Mouse (Mus musculus) neural tube, embryonic 14.5 days (tissue): ENCODE measurements at regions not wholly inside any gene's neighbourhood (a gene's known extent, or its start where the extent isn't known, plus 50 kb on each side); places are given as distances from the start of the nearest gene placed in this dataset.
"Not testable (repeated sequence)": the region's sequence is repeated elsewhere in the genome, so short reads cannot be mapped to it uniquely, and the experiment has no call there.

Source experiments
- ATAC-seq: fragments of 200-750 bp; cut with Nextera tagmentation; 2 replicates; pipeline ENCODE4 v1.8.0; 2017; ENCODE audit warnings: low read depth, mild to moderate bottlenecking, moderate TSS enrichment, moderate library complexity
- H3K27ac ChIP-seq: fragments of 300-500 bp; sonication (generic); 2 replicates; pipeline ENCODE4 v1.5.1; 2014; ENCODE audit warnings: low read depth, mild to moderate bottlenecking, control low read depth, low read length, moderate library complexity, mixed read lengths
- H3K27me3 ChIP-seq: fragments of 300-500 bp; sonication (generic); 2 replicates; pipeline ENCODE4 v1.6.1; 2014; ENCODE audit warnings: low read length; ENCODE audit not compliant: control insufficient read depth, insufficient read depth
- H3K36me3 ChIP-seq: fragments of 300-500 bp; sonication (generic); 2 replicates; pipeline ENCODE4 v1.6.1; 2014; ENCODE audit warnings: low read length, mixed read lengths; ENCODE audit not compliant: control insufficient read depth, insufficient read depth
- H3K4me1 ChIP-seq: fragments of 300-500 bp; sonication (generic); 2 replicates; pipeline ENCODE4 v1.6.1; 2014; ENCODE audit warnings: low read length; ENCODE audit not compliant: control insufficient read depth, insufficient read depth
- H3K4me2 ChIP-seq: fragments of 300-500 bp; sonication (generic); 2 replicates; pipeline ENCODE4 v1.6.1; 2014; ENCODE audit warnings: mild to moderate bottlenecking, low read depth, low read length, control low read depth
- H3K4me3 ChIP-seq: fragments of 300-500 bp; sonication (generic); 2 replicates; pipeline ENCODE4 v1.5.1; 2014; ENCODE audit warnings: low read depth, low read length, control low read depth, mixed read lengths
- H3K9ac ChIP-seq: fragments of 300-500 bp; sonication (generic); replicated peaks from 2 replicates; pipeline ENCODE4 v1.6.1; 2014; ENCODE audit warnings: low read depth, mild to moderate bottlenecking, control low read depth, low read length, mixed read lengths
- H3K9me3 ChIP-seq: fragments of 300-500 bp; sonication (generic); 2 replicates; pipeline ENCODE4 v1.6.1; 2016; ENCODE audit warnings: low read length; ENCODE audit not compliant: control insufficient read depth
- WGBS: fragments of 180-500 bp; shearing (Covaris S2); extraction: QIAGEN DNeasy Blood & Tissue Kit; methylation state at CpG from one replicate; pipeline ENCODE4 v1.1.7; 2014; 5-methylcytosine and 5-hydroxymethylcytosine counted together

DNA sequence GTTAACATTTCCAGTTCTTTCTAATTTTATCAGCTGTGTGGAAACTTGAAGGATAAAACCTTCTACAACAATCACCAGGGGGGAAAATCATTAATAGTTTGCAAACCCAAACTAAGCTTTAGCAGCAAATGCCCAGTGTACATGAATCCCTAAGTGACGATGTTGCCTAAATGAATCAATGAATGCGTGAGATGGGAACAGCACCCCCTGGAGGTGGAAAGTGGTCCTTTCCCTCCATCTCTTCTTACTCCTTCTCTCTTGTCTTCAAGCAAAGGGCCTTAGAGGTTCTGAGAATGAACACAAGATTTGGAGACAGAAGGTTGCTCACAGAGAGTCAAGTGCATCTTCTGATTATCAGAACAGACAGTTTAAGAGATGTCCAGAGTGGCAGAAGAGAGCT is 129.1 kb upstream of the Daam1 start:
- 83% methylated on average over 2 of the region's 2 CpGs for WGBS
- H3K9ac ChIP-seq, result no peak overlapping the region
- no peak for ATAC-seq
- H3K36me3 ChIP-seq, result no peaks in the 10 kb centered on the region
- no peak overlapping the region for H3K4me2 ChIP-seq
- H3K27me3 ChIP-seq, result no peaks in the 10 kb centered on the region
- H3K4me3 ChIP-seq, result no peak overlapping the region
- H3K9me3 ChIP-seq, result no peaks in the 10 kb centered on the region
- no peak overlapping the region for H3K27ac ChIP-seq
- H3K4me1 ChIP-seq, result no peaks in the 10 kb centered on the region

DNA sequence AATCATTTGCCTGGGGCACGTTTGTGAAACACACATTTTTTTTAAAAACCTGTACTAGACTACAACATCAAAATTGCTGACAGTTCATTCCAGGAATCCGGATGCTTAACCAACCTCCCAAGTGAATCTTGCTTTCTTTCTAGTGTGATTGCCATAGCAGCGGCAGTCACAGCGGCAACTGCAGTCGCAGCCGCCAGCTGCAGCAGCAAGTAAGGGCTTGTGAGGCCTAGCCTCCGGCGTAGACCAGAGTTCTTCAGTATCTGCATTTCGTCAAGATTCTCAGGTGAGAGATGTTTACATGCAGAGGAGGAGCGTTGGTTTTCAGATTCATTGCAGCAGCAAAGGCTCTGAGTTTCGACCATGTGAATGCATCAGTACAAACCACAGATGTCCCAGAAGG is 128.7 kb upstream of the Daam1 start:
- WGBS, result 87% methylated on average over 11 of the region's 11 CpGs
- H3K9me3 ChIP-seq, result no peaks in the 10 kb centered on the region
- no peak overlapping the region for H3K4me3 ChIP-seq
- H3K36me3 ChIP-seq, result no peaks in the 10 kb centered on the region
- H3K4me2 ChIP-seq, result no peak overlapping the region
- H3K27ac ChIP-seq, result no peak overlapping the region
- no peaks in the 10 kb centered on the region for H3K27me3 ChIP-seq
- H3K9ac ChIP-seq, result no peak overlapping the region
- no peaks in the 10 kb centered on the region for H3K4me1 ChIP-seq
- ATAC-seq, result no peak

DNA sequence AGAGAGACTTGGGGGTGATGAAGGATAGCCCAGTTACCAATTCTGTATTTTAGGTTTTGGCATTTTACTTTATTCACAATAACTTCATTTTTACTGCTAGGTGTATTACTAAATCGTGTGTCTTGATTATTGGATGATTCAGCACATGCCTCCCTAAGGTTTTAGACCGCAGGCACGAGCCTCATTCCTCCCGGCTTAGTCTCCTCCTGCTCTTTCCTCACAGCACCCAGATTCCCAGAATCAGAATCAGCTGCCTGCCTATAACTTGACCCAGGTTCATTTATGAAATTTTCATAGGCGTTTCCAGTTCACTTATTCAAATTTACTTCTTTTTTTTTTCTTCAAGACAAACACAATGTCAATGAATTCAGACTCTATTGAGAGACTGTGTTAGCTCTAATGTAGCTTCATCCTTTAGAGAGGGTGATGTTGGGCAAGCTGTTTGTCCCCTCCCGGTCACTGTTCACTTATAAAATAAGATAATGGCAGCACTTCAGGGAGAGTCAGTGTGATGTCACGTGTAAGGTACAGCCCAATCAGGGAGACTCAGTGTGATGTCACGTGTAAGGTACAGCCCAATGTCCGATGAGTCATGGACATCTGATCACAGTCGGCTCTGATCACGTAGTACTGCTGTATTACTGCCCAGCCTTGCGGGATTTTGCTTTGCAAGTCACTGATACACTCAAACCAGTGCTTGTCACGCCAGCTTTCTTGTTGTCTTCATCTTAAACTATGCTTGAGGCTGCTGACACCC is 127.6 kb upstream of the Daam1 start:
- no peak overlapping the region for H3K9ac ChIP-seq
- no peaks in the 10 kb centered on the region for H3K36me3 ChIP-seq
- 85% methylated on average over 13 of the region's 13 CpGs for whole genome bisulfite sequencing
- no peak overlapping the region for H3K4me2 ChIP-seq
- H3K27ac ChIP-seq, result no peak overlapping the region
- no peaks in the 10 kb centered on the region for H3K9me3 ChIP-seq
- H3K27me3 ChIP-seq, result no peaks in the 10 kb centered on the region
- H3K4me3 ChIP-seq, result no peak overlapping the region
- no peak for ATAC-seq
- no peaks in the 10 kb centered on the region for H3K4me1 ChIP-seq

DNA sequence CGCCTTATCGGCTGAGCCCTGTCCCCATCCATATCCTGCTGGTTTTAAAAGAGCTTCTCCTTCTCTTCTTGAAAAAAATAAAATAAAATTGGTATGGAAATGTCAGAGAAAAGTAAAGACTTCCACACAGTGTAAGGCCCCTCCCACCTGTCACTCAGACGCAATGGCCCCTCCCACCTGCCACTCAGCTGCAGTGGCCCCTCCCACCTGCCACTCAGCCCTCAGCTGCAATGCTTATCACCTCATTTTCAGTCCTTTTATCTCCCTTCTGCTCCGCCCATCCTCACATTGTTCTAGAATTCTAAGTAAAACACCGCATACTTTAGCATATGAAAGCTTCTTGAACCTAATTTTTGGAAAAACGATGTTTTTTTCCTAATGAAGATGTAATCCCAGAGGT is 126.4 kb upstream of the Daam1 start:
- no peaks in the 10 kb centered on the region for H3K27me3 ChIP-seq
- H3K9ac ChIP-seq, result no peak overlapping the region
- H3K9me3 ChIP-seq, result no peaks in the 10 kb centered on the region
- no peaks in the 10 kb centered on the region for H3K36me3 ChIP-seq
- ATAC-seq, result no peak
- no peak overlapping the region for H3K4me3 ChIP-seq
- H3K4me2 ChIP-seq, result no peak overlapping the region
- WGBS, result 84% methylated on average over 6 of the region's 6 CpGs
- H3K4me1 ChIP-seq, result no peaks in the 10 kb centered on the region
- no peak overlapping the region for H3K27ac ChIP-seq

DNA sequence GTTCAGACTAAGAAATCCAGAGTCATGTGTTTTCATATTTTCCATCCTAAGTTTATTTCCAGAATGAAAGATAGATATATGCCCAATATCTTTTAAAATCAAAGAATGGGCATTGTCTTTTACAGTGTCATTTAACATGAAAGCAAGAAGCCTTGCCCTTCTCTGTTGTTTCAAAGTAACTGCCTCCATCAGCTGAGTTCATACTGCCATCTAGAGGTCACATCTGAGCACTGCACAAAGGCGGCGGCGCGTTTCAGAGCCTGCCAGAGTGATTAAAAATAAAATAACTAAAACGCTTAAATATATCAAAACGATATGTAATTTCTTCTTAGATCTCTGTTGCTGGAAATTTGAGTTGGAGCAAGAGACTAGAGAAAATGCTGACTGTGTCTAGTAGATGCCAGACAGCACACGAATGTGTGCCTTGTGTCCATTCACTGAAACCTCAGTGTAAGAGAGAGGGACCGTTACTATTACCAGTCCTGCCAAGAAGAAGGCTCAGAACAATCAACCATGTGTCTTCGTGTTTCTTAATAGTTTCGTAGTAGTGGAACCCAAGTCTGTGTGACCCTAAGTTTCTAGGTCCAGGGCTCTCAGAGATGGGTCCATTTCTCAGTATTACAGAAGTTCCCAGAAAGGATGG is 123.0 kb upstream of the Daam1 start:
- no peaks in the 10 kb centered on the region for H3K27me3 ChIP-seq
- 0 out of 2 replicates have a peak, but pooled peaks have one; percentile 34 for ATAC-seq
- WGBS, result 29% methylated on average over 10 of the region's 10 CpGs
- H3K4me3 ChIP-seq, result no peak overlapping the region
- H3K4me1 ChIP-seq, result no peaks in the 10 kb centered on the region
- no peaks in the 10 kb centered on the region for H3K36me3 ChIP-seq
- no peak overlapping the region for H3K9ac ChIP-seq
- H3K9me3 ChIP-seq, result no peaks in the 10 kb centered on the region
- H3K27ac ChIP-seq, result no peak overlapping the region
- no peak overlapping the region for H3K4me2 ChIP-seq

DNA sequence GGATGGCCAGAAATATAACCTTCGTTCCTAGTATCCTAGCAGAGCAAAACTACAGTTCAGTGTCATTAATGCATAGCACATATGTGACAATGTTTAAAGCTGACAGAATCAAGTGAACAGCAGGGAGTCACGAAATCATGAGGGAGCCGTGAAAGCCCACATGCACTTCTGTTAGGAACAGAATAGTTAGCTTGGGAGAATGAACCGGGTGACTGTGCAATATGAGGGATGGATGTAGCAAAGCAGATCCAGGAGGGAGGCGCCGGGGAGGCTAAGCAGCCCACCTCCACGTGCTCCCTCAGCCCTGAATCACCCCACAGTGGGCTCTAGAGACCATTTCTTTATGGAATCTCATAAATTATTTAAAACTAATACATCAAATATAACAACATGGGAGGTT is 116.3 kb upstream of the Daam1 start:
- Histone ChIP-seq H3K36me3 (no peaks in the 10 kb centered on the region), H3K27ac (no peak overlapping the region), H3K27me3 (no peaks in the 10 kb centered on the region), H3K4me1 (no peaks in the 10 kb centered on the region), H3K9me3 (no peaks in the 10 kb centered on the region), H3K4me3 (no peak overlapping the region), H3K9ac (no peak overlapping the region), H3K4me2 (no peak overlapping the region)
- 44% methylated on average over 7 of the region's 7 CpGs for WGBS
- ATAC-seq, result no peak

DNA sequence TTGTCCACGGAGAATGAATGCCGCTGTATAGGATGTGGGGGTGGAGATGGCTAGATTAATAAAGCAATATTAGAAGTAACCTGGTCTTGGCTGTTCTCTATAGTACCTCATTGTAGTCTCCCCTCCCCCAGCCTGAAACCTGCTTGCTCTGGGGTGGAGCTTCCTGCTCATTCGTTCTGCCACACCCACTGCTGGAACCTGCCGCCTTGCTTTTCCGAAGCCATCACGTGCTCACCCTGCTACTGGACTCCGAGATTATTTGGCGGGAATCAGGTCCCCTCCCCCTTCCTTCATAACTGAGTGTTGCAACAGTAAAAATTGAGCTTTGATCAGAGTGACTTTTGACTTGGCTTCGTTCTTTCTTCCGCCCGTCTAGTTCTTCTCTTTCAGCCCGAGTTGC is 112.5 kb upstream of the Daam1 start:
- H3K27me3 ChIP-seq, H3K27ac ChIP-seq, H3K4me3 ChIP-seq, H3K36me3 ChIP-seq, H3K4me1 ChIP-seq, H3K9ac ChIP-seq, ATAC-seq, H3K9me3 ChIP-seq, H3K4me2 ChIP-seq: not testable (repeated sequence)
- 72% methylated on average over 12 of the region's 12 CpGs for WGBS

DNA sequence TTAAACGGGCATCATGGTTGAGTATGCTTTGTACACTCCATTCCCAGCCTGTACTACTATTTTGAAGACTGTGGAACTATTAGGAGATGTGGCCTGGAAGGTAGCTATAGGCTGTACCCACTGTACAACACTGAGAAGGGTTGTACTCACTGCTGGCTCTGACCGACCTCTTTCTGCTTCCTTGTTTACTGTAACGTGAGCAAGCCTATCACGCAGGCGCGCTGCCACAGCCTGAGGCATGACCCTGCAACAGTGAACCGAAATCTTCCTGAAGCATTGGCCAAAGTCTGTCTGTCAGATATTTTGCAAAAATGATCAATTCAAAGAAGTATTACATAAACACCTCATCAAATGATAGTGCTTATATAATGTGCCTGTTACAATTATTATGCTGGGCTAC is 112.0 kb upstream of the Daam1 start:
- WGBS, result 82% methylated on average over 7 of the region's 7 CpGs

DNA sequence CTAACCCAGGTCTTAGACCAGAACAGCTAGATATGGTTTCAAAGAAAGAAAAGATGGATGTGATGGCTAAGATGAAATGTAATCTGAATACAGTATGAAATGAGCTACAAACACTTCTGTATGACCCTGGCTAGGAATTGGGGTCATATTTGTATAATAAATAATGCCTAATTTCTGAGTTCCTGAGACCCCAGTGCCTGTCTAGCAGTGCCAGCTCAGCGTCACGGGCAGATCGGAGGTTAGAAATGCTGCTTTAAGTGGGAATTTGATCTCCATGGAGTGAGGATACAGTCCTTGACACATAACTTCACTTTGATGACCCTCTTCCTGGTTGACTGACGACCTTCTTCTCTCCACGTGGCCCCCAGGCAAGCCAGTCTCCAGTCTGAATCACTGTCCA is 105.7 kb upstream of the Daam1 start:
- Histone ChIP-seq H3K4me1 (no peaks in the 10 kb centered on the region), H3K4me3 (no peak overlapping the region), H3K4me2 (no peak overlapping the region), H3K9ac (no peak overlapping the region), H3K9me3 (no peaks in the 10 kb centered on the region), H3K36me3 (no peaks in the 10 kb centered on the region), H3K27ac (no peak overlapping the region), H3K27me3 (no peaks in the 10 kb centered on the region)
- no peak for ATAC-seq
- WGBS, result 43% methylated on average over 5 of the region's 5 CpGs

More for the DNA sequence above, 112.0 kb upstream of the Daam1 start:
- no peak overlapping the region for H3K9ac ChIP-seq
- H3K4me3 ChIP-seq, result no peak overlapping the region
- no peaks in the 10 kb centered on the region for H3K9me3 ChIP-seq
- H3K27ac ChIP-seq, result no peak overlapping the region
- no peak overlapping the region for H3K4me2 ChIP-seq
- no peak for ATAC-seq
- no peaks in the 10 kb centered on the region for H3K4me1 ChIP-seq
- no peaks in the 10 kb centered on the region for H3K27me3 ChIP-seq
- no peaks in the 10 kb centered on the region for H3K36me3 ChIP-seq
